Mouse (Mus musculus) macrophage (primary cell): ENCODE results near the gene Cep170b. TPM values are rescaled to one million over a fixed set of nuclear protein-coding genes. Genes with fewer than 3 reads are reported as not detected.

Experiments used
- H3K27ac ChIP-seq: fragments of 350-480 bp; formaldehyde crosslinking; 2 replicates; pipeline ENCODE4 v1.9.0; 2021
- H3K36me3 ChIP-seq: fragments of 350-480 bp; formaldehyde crosslinking; 2 replicates; pipeline ENCODE4 v1.9.0; 2021; ENCODE audit errors: inconsistent target
- H3K4me3 ChIP-seq: fragments of 350-480 bp; formaldehyde crosslinking; 2 replicates; pipeline ENCODE4 v1.9.0; 2021; ENCODE audit errors: inconsistent target
- H3K79me2 ChIP-seq: fragments of 350-480 bp; formaldehyde crosslinking; 2 replicates; pipeline ENCODE4 v1.9.0; 2021; ENCODE audit errors: inconsistent target
- WGBS: methylation state at CpG from one replicate; pipeline ENCODE4 v1.1.7; 2026; ENCODE audit warnings: inconsistent platforms; ENCODE audit not compliant: missing documents; 5-methylcytosine and 5-hydroxymethylcytosine counted together
- polyA plus RNA-seq: library from polyadenylated mRNA; stranded (reverse); fragments of 250-400 nt; gene quantifications from 3 replicates; pipeline ENCODE4 v1.2.4, GENCODE M21; 2018; ENCODE audit warnings: inconsistent platforms

Gene Cep170b
- polyA plus RNA-seq, 1 experiment from 2014 or later = 4.7 TPM

DNA sequence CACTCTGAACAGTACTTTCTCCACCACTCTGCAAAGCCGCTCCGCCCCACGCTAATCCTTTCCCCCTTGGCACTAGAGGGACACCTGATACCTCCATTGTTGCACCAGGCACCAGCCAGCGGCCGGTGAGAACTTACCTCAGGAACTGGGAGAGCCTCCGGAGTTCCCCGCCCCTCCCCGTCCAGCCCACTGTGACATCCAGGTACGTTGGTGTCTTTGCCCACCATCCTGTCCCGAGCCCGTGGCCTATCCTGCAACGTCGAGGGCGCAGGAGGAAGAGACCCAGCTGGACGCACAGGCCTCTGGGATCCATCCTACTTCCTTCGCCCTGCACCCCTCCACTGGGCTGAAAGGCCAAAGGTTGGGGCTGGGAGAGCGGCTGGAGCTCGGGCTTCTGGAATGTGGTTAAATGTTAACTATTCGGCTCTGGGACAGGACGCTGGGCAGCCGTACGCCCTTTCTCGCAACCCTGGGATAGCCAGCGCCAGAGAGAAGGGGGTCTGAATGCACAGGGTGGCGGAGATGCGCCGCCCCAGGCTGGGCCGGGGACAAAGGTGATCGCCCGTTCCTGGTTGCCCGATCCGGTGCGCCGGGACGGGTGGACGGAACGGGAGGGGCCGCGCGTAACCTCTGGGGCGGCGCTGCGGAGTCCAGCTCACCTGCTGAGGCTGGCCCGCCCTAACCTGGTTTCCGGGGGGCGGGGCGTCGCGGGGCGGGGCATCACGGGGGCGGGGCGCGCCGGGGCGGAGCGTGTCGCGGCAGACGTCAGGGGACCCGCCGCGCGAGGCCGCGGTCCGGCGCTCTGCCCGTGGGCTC lies 1.4 kb downstream of the Cep170b start:
- H3K27ac ChIP-seq = no peak overlapping the region
- H3K4me3 ChIP-seq = no peak overlapping the region
- H3K79me2 ChIP-seq = no peaks in the 10 kb centered on the region
- WGBS = 23% methylated on average over 64 of the region's 69 CpGs
- no peaks in the 10 kb centered on the region for H3K36me3 ChIP-seq

DNA sequence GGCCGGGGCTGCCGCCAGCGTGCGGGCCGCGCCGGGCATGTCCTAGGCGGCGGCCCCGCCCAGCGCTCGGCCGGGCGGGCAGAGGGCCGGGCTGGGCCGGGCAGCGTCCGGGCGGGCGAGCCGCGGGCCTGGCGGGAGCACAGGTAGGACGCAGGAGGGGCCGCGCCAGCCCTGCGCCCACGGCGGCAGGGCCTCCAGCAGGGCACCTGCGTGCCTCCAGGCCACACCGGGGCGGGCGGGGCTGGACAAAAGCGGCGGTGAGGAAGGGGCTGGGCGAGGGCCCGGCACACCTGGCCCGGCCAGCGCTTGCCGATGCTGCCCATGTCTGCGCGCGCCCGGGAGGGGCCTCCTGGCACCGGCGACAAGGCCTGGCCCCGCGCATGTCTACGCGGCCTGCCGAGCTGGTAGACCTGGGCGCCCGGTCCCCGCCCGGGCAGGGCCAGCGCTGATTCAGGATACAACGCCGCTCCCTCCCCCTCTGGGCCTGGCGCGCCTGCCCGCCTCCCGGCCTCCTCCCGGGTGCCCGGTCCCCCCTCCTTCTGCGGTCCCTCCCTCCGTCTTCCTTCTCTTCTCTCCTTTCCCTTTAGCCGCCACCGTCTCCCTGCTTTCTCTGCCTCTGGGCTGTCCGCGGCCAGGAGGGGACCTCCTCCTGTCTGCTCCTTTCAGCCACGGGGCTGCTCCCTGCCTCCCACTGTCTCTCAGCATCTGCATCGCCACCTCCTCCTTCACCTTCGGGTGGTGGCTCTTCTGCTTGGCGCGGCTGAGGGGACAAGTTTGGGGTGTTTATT lies 2.2 kb downstream of the Cep170b start:
- H3K4me3 ChIP-seq = peak overlapping the region; percentile 20; the same call in 1 of the 2 replicates
- WGBS = 2% methylated on average over 74 of the region's 75 CpGs
- no peaks in the 10 kb centered on the region for H3K36me3 ChIP-seq
- no peaks in the 10 kb centered on the region for H3K79me2 ChIP-seq
- H3K27ac ChIP-seq = no peak overlapping the region

GRCm38 (mm10) chr12:112723028-112723330 lies 2.7 kb downstream of the Cep170b start:
- Histone ChIP-seq H3K4me3 (peak overlapping the region; percentile 20; the same call in 1 of the 2 replicates), H3K36me3 (no peaks in the 10 kb centered on the region)
- 25% methylated on average over 4 of the region's 5 CpGs for WGBS

GRCm38 (mm10) chr12:112723445-112723844 lies 3.2 kb downstream of the Cep170b start:
- Histone ChIP-seq H3K79me2 (no peaks in the 10 kb centered on the region), H3K4me3 (no peak overlapping the region), H3K36me3 (no peaks in the 10 kb centered on the region), H3K27ac (no peak overlapping the region)
- WGBS = 92% methylated on average over 6 of the region's 6 CpGs

More at GRCm38 (mm10) chr12:112723028-112723330, 2.7 kb downstream of the Cep170b start:
- Histone ChIP-seq H3K79me2 (no peaks in the 10 kb centered on the region), H3K27ac (no peak overlapping the region)

DNA sequence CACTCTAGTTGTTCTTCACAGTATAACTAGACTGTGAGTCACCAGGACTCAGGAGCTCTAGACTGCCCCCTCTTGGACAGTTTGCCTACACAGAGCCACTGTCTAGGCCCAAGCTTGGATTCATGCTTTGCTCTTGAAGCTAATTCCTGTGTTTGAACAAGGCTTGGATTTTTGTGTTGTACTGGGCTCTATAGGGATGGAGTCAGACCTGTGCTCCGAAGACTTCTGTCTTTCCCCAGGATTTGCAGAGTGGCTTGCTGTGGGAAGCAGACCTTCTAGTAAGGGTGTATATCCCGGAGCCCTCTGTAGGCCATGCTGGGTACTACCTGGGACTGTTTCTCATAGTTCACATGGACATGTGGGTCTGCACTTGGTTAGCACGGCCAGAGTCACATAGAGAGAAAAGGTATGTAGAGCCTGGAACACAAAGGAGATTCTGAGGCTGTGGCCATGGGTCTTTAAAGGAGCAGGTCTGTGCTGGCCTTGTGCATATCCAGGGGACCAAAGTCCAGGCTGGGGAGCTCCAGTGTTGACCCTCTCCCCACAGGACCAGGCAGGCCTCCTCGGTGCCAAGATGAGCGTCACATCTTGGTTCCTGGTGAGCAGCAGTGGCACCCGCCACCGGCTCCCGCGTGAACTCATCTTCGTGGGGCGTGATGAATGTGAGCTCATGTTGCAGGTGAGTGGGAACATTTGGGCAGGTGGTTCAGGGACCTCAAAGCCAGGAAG lies 4.0 kb downstream of the Cep170b start:
- no peaks in the 10 kb centered on the region for H3K79me2 ChIP-seq
- no peaks in the 10 kb centered on the region for H3K36me3 ChIP-seq
- WGBS = 82% methylated on average over 9 of the region's 11 CpGs
- H3K4me3 ChIP-seq = no peak overlapping the region
- no peak overlapping the region for H3K27ac ChIP-seq

DNA sequence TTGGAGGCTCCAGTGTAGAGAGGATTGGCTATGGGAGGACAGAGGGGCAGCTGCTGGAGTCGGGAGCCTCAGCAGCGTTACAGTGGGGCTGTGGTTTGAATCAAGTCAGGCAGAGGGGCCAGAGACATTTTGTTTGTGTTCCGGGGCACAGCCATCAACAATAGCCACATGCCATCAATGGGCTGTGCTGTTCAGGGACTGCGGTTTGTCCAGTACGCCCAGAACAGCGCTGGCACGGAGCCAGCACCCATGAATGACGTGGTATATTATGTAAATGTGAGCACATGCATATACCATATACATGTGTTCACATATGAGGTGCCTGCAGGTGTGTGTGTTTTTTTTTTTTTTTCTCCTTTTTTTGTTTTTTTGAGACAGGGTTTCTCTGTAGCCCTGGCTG lies 7.5 kb downstream of the Cep170b start:
- WGBS = 89% methylated on average over 8 of the region's 8 CpGs
- no peak overlapping the region for H3K27ac ChIP-seq
- H3K36me3 ChIP-seq = no peaks in the 10 kb centered on the region
- no peaks in the 10 kb centered on the region for H3K79me2 ChIP-seq
- H3K4me3 ChIP-seq = no peak overlapping the region

DNA sequence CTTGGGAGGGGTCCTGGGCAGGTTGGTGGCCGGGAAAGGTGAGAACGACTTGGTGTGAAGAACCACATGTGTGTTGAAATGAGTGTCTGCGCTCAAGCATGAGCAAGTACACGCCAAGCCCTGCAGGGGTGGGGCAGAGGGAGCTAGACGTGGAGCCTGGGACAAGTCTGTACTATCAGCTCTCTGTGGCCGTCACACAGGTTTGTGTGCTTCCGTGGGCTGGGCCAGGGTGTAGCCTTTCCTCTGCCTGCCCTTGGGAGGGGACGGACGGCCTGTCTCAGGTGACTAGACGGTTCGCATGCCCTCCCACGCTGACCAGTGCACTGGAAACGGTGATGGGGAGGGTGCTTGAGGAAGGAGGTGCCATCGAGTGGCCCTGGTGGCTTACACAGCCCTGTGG lies 10.6 kb downstream of the Cep170b start:
- H3K27ac ChIP-seq = no peak overlapping the region
- no peaks in the 10 kb centered on the region for H3K36me3 ChIP-seq
- H3K4me3 ChIP-seq = no peak overlapping the region
- no peaks in the 10 kb centered on the region for H3K79me2 ChIP-seq
- WGBS = 93% methylated on average over 14 of the region's 14 CpGs

DNA sequence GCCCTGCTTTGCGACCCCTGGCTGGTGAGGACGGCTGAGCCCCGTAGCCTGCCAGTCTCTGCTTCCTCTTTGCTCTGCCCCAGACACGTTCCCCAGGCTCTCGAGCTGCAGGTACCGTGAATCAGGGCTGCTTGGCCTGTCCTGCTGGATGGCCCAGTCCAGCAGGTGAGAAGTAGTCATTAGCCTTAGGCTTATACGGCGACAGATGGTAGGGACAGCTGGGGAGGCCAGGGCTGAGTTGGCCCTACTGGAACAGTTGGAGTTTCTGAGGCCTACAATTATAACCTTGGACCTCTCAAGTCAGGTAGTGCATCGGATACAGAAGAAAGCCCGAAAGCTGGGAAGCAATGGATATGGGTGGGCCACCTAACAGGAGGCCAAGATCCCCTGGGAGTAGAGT lies 12.3 kb downstream of the Cep170b start:
- no peak overlapping the region for H3K27ac ChIP-seq
- no peaks in the 10 kb centered on the region for H3K79me2 ChIP-seq
- WGBS = 86% methylated on average over 10 of the region's 10 CpGs
- no peaks in the 10 kb centered on the region for H3K36me3 ChIP-seq
- H3K4me3 ChIP-seq = no peak overlapping the region

- no peaks in the 10 kb centered on the region for H3K79me2 ChIP-seq
- no peaks in the 10 kb centered on the region for H3K36me3 ChIP-seq
- 82% methylated on average over 2 of the region's 2 CpGs for WGBS
These were observed 14.0 kb downstream of the Cep170b start for GRCm38 (mm10) chr12:112734108-112734820.

GRCm38 (mm10) chr12:112734881-112735655 lies 14.8 kb downstream of the Cep170b start:
- Histone ChIP-seq H3K4me3 (no peak overlapping the region), H3K79me2 (no peaks in the 10 kb centered on the region), H3K27ac (no peak overlapping the region), H3K36me3 (no peaks in the 10 kb centered on the region)
- WGBS = 94% methylated on average over 19 of the region's 19 CpGs

More at GRCm38 (mm10) chr12:112734108-112734820, 14.0 kb downstream of the Cep170b start:
- H3K27ac ChIP-seq = no peak overlapping the region
- H3K4me3 ChIP-seq = no peak overlapping the region

- 95% methylated on average over 25 of the region's 29 CpGs for WGBS
- no peaks in the 10 kb centered on the region for H3K79me2 ChIP-seq
- no peaks in the 10 kb centered on the region for H3K36me3 ChIP-seq
- H3K27ac ChIP-seq = no peak overlapping the region
- no peak overlapping the region for H3K4me3 ChIP-seq
These were observed 15.8 kb downstream of the Cep170b start for GRCm38 (mm10) chr12:112735896-112736635.

GRCm38 (mm10) chr12:112736636-112736925 lies 16.3 kb downstream of the Cep170b start:
- H3K36me3 ChIP-seq = no peaks in the 10 kb centered on the region
- H3K79me2 ChIP-seq = no peaks in the 10 kb centered on the region
- H3K4me3 ChIP-seq = no peak overlapping the region
- H3K27ac ChIP-seq = no peak overlapping the region
- 98% methylated on average over 10 of the region's 10 CpGs for WGBS

DNA sequence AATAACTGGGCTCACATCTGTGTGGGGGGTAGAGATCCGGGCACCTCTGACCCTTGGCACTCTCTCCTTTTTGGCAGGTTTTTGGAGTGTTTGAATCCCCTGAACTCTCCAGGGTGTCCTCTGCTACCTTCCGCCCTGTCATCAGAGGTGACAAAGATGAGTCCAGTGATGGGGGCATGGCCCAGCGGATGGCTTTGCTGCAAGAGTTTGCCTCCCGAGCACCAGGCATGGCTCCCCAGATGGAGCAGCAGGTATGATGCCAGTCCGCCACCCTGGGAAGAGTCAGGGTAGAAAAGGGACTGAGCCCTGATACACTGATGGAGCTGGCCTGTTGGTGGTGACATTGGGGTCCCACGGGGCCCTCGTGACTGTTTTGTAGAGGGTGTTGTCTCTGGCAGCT lies 16.8 kb downstream of the Cep170b start:
- Histone ChIP-seq H3K79me2 (no peaks in the 10 kb centered on the region), H3K4me3 (no peak overlapping the region), H3K27ac (no peak overlapping the region), H3K36me3 (no peaks in the 10 kb centered on the region)
- 95% methylated on average over 7 of the region's 7 CpGs for WGBS
